Mouse (Mus musculus) lung, postnatal 0 days (tissue): Measurements from ENCODE around the gene Aqp11. TPM values are rescaled to one million over a fixed set of nuclear protein-coding genes. Genes with fewer than 3 reads are reported as not detected.

Experiments
- ATAC-seq: fragments of 200-750 bp; cut with Nextera tagmentation; 2 replicates; pipeline ENCODE4 v1.8.0; 2017; ENCODE audit warnings: moderate library complexity
- DNase-seq: peaks from one replicate; pipeline ENCODE4 v3.0.0-alpha.2; 2016; ENCODE audit warnings: low spot score
- H3K27ac ChIP-seq: fragments of 300-500 bp; sonication (generic); 2 replicates; pipeline ENCODE4 v1.5.1; 2014; ENCODE audit warnings: antibody characterized with exemption, mild to moderate bottlenecking, low read length, mixed read lengths
- H3K27me3 ChIP-seq: fragments of 300-500 bp; sonication (generic); replicated peaks from 2 replicates; pipeline ENCODE4 v1.6.1; 2014; ENCODE audit warnings: low read length, mixed read lengths; ENCODE audit not compliant: insufficient read depth
- H3K36me3 ChIP-seq: fragments of 300-500 bp; sonication (generic); 2 replicates; pipeline ENCODE4 v1.6.1; 2014; ENCODE audit warnings: low read length, mixed read lengths; ENCODE audit not compliant: insufficient read depth
- H3K4me1 ChIP-seq: fragments of 300-500 bp; sonication (generic); 2 replicates; pipeline ENCODE4 v1.6.1; 2014; ENCODE audit warnings: antibody characterized with exemption, low read depth, low read length, mixed read lengths; ENCODE audit not compliant: insufficient read depth
- H3K4me2 ChIP-seq: fragments of 300-500 bp; sonication (generic); replicated peaks from 2 replicates; pipeline ENCODE4 v1.6.1; 2014; ENCODE audit warnings: low read depth, mild to moderate bottlenecking, low read length, moderate library complexity, mixed read lengths
- H3K4me3 ChIP-seq: fragments of 300-500 bp; sonication (generic); 2 replicates; pipeline ENCODE4 v1.5.1; 2014; ENCODE audit warnings: low read depth, low read length
- H3K9ac ChIP-seq: fragments of 300-500 bp; sonication (generic); replicated peaks from 2 replicates; pipeline ENCODE4 v1.6.1; 2014; ENCODE audit warnings: low read depth, mild to moderate bottlenecking
- H3K9me3 ChIP-seq: fragments of 300-500 bp; sonication (generic); 2 replicates; pipeline ENCODE4 v1.6.1; 2016; ENCODE audit warnings: low read length, mixed read lengths
- CTCF ChIP-seq: IDR thresholded peaks from 2 replicates; pipeline ENCODE4 v1.5.1; 2016; ENCODE audit warnings: antibody characterized with exemption, mild to moderate bottlenecking
- EP300 ChIP-seq: IDR thresholded peaks from 2 replicates; pipeline ENCODE4 v1.6.1; 2016; ENCODE audit warnings: antibody characterized with exemption, mild to moderate bottlenecking, control low read depth
- WGBS: fragments of 180-500 bp; shearing (Covaris S2); extraction: QIAGEN DNeasy Blood & Tissue Kit; methylation state at CpG from one replicate; pipeline ENCODE4 v1.1.7; 2014; 5-methylcytosine and 5-hydroxymethylcytosine counted together
- polyA plus RNA-seq: library from polyadenylated mRNA; unstranded; fragments of >200 nt; fragmentation: Nextera tagmentation; extraction: Ambion mirVana; gene quantifications from 2 replicates; pipeline ENCODE4 v1.2.1, GENCODE M21; 2015

Gene Aqp11
- polyA plus RNA-seq, 1 experiment from 2014 or later = 4.2 TPM

DNA sequence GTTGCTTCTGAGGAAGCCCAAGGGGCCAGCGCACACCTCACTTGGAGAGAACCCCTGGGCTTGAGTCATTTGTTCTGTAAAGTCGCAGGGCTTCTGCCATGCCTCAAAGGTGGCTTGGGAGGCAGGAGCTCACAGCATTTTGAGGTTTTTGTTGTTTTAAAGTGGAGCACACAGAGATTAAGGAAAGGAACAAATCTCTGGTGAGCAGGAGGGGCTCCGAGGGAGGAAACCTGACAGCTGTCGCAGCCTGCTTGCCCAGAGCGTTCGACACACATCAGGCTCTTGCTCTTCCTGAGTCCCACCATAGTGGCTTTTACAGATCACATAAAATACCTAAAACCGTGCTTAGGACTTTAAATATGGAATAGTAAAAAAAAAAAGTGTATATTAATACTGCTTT, 11.3 kb downstream of the Aqp11 start:
- Histone ChIP-seq H3K4me3 (no peak overlapping the region), H3K27me3 (no peaks in the 10 kb centered on the region), H3K9ac (no peak overlapping the region), H3K4me1 (no peaks in the 10 kb centered on the region), H3K9me3 (no peaks in the 10 kb centered on the region), H3K27ac (no peak overlapping the region), H3K4me2 (no peak overlapping the region), H3K36me3 (no peaks in the 10 kb centered on the region)
- no peak for TF ChIP-seq CTCF
- TF ChIP-seq EP300 = no peak
- DNase-seq (no peak), ATAC-seq (no peak)
- WGBS = 79% methylated on average over 7 of the region's 7 CpGs

DNA sequence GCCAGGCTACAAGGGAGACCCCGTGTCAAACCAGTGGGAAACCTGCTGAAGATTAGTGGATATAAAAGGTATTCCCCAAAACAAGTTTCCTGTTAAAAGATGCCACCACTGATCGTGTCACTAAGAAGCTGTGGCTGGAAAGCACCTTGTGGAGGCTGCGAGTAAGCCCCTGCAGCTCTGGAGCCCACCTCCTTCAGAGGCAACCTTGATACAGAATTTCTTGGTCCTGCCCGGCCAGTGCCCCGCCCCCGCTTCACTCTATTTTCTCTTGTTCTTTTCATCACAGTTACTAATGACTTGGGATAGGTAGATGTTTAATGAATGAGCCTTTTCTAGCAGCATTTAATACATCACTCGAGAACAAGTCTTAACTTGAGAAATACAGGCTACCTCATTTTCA, 12.0 kb downstream of the Aqp11 start:
- DNase-seq (no peak), ATAC-seq (no peak)
- Histone ChIP-seq H3K27ac (no peak overlapping the region), H3K9me3 (no peaks in the 10 kb centered on the region), H3K9ac (no peak overlapping the region), H3K4me3 (no peak overlapping the region), H3K27me3 (no peaks in the 10 kb centered on the region), H3K4me2 (no peak overlapping the region), H3K36me3 (no peaks in the 10 kb centered on the region), H3K4me1 (no peaks in the 10 kb centered on the region)
- no peak for TF ChIP-seq CTCF
- no peak for TF ChIP-seq EP300
- WGBS = 88% methylated on average over 7 of the region's 7 CpGs

DNA sequence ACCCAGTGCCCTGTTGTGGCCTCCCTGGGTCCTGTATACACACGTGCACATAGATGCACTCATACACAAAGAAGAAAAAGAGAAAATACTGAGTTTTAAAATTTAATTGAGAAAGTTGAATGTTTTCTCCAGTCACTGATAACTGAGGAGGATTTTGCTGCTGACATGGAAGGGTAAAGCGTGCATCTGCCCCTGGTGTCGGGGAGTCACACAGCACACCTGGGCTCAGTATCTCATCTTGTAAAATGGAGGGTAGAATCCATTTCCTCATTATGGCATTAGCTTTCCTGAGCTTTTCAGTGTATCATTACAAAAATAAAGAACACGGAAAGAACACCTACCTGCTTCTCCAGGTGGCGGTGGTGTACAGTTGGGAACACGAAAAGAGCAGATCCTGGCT, 12.7 kb downstream of the Aqp11 start:
- Histone ChIP-seq H3K9ac (no peak overlapping the region), H3K36me3 (no peaks in the 10 kb centered on the region), H3K4me1 (no peaks in the 10 kb centered on the region), H3K27ac (no peak overlapping the region), H3K9me3 (no peaks in the 10 kb centered on the region), H3K4me3 (no peak overlapping the region), H3K27me3 (no peaks in the 10 kb centered on the region), H3K4me2 (no peak overlapping the region)
- DNase-seq (no peak), ATAC-seq (no peak)
- TF ChIP-seq CTCF = no peak
- WGBS = 97% methylated on average over 6 of the region's 6 CpGs

DNA sequence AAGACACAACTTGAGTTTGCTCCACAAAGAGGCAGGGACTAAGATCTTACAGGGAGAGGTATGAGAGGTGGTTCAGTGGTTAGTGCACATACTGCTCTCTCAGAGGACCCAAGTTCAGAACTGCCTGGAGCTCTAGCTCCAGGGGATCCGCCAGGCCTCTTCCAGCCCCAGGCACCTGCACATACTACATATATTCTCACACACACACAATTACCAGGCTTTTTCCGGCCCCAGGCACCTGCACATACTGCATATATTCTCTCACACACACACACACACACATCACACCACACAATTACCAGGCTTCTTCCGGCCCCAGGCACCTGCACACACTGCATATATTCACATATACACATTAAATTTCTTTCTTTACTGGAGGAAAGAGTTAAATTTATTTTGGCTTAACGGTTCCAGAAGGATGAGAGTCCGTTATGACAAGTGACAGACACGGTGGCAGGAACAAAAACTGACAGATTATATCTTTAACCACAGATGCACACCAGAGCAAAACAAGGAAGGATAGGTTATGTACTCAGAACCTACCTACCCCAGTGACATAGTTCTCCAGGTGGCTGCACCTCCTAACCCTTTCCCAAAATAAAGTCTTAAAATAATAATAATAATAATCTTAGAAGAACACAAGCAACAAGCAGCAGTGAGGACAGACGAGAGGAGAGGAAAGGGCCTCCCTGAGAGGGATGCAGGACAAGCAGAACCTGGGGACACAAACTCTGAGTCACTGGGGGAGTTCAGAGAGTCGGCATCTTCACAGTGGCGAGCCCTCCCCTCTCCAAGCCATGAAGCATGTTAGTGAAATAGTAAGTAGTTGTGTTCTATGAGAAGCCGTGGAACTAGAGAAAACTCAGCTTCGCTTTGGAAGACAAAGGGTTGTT, 14.2 kb downstream of the Aqp11 start:
- 82% methylated on average over 11 of the region's 11 CpGs for WGBS
- ATAC-seq (no peak), DNase-seq (no peak)
- Histone ChIP-seq H3K9ac (no peak overlapping the region), H3K9me3 (no peaks in the 10 kb centered on the region), H3K27ac (no peak overlapping the region), H3K4me3 (no peak overlapping the region), H3K4me1 (no peaks in the 10 kb centered on the region), H3K4me2 (no peak overlapping the region), H3K36me3 (peaks cover 4% of the 10 kb centered on the region; the same call in 1 of the 2 replicates), H3K27me3 (no peaks in the 10 kb centered on the region)
- no peak for TF ChIP-seq EP300
- TF ChIP-seq CTCF = no peak

DNA sequence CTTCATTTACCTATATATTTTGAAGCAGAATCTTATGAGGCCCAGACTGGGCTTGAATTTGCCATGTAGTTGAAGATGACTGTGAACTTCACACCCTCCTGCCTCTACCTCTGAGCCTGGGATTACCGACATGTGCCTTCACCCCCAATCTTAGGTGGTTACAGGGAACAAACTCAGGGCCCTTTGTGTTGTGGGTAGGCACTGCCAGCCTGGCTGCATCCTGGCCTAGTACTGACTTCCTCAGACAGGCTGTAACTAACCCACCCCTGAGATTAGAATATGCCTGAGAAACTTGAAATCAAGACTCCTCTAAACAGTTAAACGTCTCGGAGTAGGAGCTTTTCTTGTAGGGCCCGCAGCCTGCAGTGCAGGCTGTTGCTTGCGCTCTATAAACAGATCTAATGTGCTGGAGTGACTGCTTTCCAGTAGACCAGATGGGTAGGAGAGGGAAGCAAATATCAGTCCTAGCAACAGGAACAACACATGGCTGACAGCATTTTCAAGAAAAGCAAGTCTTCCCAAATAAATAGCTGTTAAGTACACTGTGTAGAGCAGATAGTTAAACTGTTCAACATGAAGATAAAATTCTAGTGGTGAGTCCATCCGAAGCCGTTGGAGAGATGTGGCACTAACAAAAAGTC, 15.7 kb downstream of the Aqp11 start:
- no peak overlapping the region for H3K27ac ChIP-seq
- no peak overlapping the region for H3K9ac ChIP-seq
- no peak overlapping the region for H3K4me2 ChIP-seq
- ATAC-seq = no peak
- H3K9me3 ChIP-seq = no peaks in the 10 kb centered on the region
- no peak overlapping the region for H3K4me3 ChIP-seq
- no peaks in the 10 kb centered on the region for H3K27me3 ChIP-seq
- peaks cover 16% of the 10 kb centered on the region; the same call in 1 of the 2 replicates for H3K36me3 ChIP-seq
- no peaks in the 10 kb centered on the region for H3K4me1 ChIP-seq
- no peak for DNase-seq
- 87% methylated on average over 7 of the region's 7 CpGs for WGBS
- TF ChIP-seq CTCF (no peak), EP300 (no peak)

DNA sequence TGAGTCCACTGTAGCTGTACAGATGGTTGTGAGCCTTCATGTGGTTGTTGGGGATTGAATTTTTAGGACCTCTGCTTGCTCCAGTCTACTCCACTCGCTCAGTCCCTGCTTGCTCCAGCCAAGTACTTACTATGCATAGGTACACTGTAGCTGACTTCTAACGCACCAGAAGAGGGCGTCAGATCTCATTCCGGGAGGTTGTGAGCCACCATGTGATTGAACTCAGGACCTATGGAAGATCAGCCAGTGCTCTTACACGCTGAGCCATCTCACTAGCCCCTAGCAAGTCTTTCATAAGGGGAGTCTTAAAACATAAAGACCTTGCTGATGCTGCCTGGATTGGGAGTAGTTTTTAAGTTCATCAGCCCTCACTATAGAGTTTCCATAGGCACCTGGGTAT, 18.0 kb downstream of the Aqp11 start:
- WGBS = 80% methylated on average over 5 of the region's 5 CpGs
- ATAC-seq (no peak), DNase-seq (no peak)
- peaks cover 16% of the 10 kb centered on the region; the same call in 1 of the 2 replicates for H3K36me3 ChIP-seq
- no peaks in the 10 kb centered on the region for H3K9me3 ChIP-seq
- no peaks in the 10 kb centered on the region for H3K4me1 ChIP-seq
- TF ChIP-seq CTCF = 0 out of 2 replicates have a peak, but pooled peaks have one; percentile 6
- no peak for TF ChIP-seq EP300
- H3K27me3 ChIP-seq = no peaks in the 10 kb centered on the region
- H3K27ac ChIP-seq = no peak overlapping the region
- no peak overlapping the region for H3K9ac ChIP-seq
- H3K4me2 ChIP-seq = no peak overlapping the region
- no peak overlapping the region for H3K4me3 ChIP-seq
